Mouse (Mus musculus) liver, postnatal 0 days (tissue): ENCODE measurements at regions not wholly inside any gene's neighbourhood (a gene's known extent, or its start where the extent isn't known, plus 50 kb on each side); places are given as distances from the start of the nearest gene placed in this dataset.
"Not testable (repeated sequence)": the region's sequence is repeated elsewhere in the genome, so short reads cannot be mapped to it uniquely, and the experiment has no call there.

Source experiments
- ATAC-seq: fragments of 200-750 bp; cut with Nextera tagmentation; 2 replicates; pipeline ENCODE4 v1.8.0; 2017; ENCODE audit warnings: mild to moderate bottlenecking, moderate library complexity
- DNase-seq: peaks from one replicate; pipeline ENCODE4 v3.0.0-alpha.2; 2016
- H3K27ac ChIP-seq: fragments of 300-500 bp; sonication (generic); 2 replicates; pipeline ENCODE4 v1.5.1; 2014; ENCODE audit warnings: antibody characterized with exemption, moderate library complexity, mild to moderate bottlenecking, low read depth
- H3K27me3 ChIP-seq: fragments of 300-500 bp; sonication (generic); 2 replicates; pipeline ENCODE4 v1.6.1; 2014; ENCODE audit warnings: low read length, control low read depth, mixed read lengths; ENCODE audit not compliant: insufficient read depth
- H3K36me3 ChIP-seq: fragments of 300-500 bp; sonication (generic); replicated peaks from 2 replicates; pipeline ENCODE4 v1.6.1; 2014; ENCODE audit warnings: mild to moderate bottlenecking, control low read depth, low read length, moderate library complexity, mixed read lengths; ENCODE audit not compliant: insufficient read depth
- H3K4me1 ChIP-seq: fragments of 300-500 bp; sonication (generic); 2 replicates; pipeline ENCODE4 v1.6.1; 2014; ENCODE audit warnings: antibody characterized with exemption, mild to moderate bottlenecking, control low read depth; ENCODE audit not compliant: insufficient read depth
- H3K4me2 ChIP-seq: fragments of 300-500 bp; sonication (generic); 2 replicates; pipeline ENCODE4 v1.6.1; 2014; ENCODE audit warnings: low read depth, mild to moderate bottlenecking, low read length, moderate library complexity, mixed read lengths
- H3K4me3 ChIP-seq: fragments of 300-500 bp; sonication (generic); 2 replicates; pipeline ENCODE4 v1.5.1; 2014; ENCODE audit warnings: low read depth, low read length
- H3K9ac ChIP-seq: fragments of 300-500 bp; sonication (generic); replicated peaks from 2 replicates; pipeline ENCODE4 v1.6.1; 2014; ENCODE audit warnings: mild to moderate bottlenecking, moderate library complexity
- H3K9me3 ChIP-seq: fragments of 300-500 bp; sonication (generic); 2 replicates; pipeline ENCODE4 v1.6.1; 2016; ENCODE audit warnings: mild to moderate bottlenecking, control low read depth, low read length, mixed read lengths
- CTCF ChIP-seq: sonication (generic); IDR thresholded peaks from 2 replicates; pipeline ENCODE4 v1.5.1; 2016; ENCODE audit warnings: antibody characterized with exemption, low read depth
- EP300 ChIP-seq: IDR thresholded peaks from 2 replicates; pipeline ENCODE4 v1.6.1; 2016; ENCODE audit warnings: antibody characterized with exemption, low read depth, mild to moderate bottlenecking
- WGBS: fragments of 180-500 bp; shearing (Covaris S2); extraction: QIAGEN DNeasy Blood & Tissue Kit; methylation state at CpG from one replicate; pipeline ENCODE4 v1.1.7; 2014; ENCODE audit not compliant: insufficient replicate concordance; 5-methylcytosine and 5-hydroxymethylcytosine counted together

- WGBS, result 47% methylated on average over 6 of the region's 6 CpGs
- H3K4me1 ChIP-seq, result peaks cover 16% of the 10 kb centered on the region
Observed at GRCm38 (mm10) chr12:77089624-77090278, 127.8 kb upstream of the Max start.

GRCm38 (mm10) chr12:77088452-77088851, 126.5 kb upstream of the Max start:
- Histone ChIP-seq H3K9me3 (no peaks in the 10 kb centered on the region), H3K4me2 (no peak overlapping the region), H3K4me1 (peaks cover 16% of the 10 kb centered on the region), H3K4me3 (no peak overlapping the region), H3K36me3 (no peaks in the 10 kb centered on the region), H3K27me3 (no peaks in the 10 kb centered on the region), H3K27ac (no peak overlapping the region), H3K9ac (no peak overlapping the region)
- 58% methylated on average over 2 of the region's 2 CpGs for WGBS
- no peak for DNase-seq
- TF ChIP-seq CTCF (no peak), EP300 (no peak)
- no peak for ATAC-seq

More at GRCm38 (mm10) chr12:77089624-77090278, 127.8 kb upstream of the Max start:
- no peak overlapping the region for H3K4me3 ChIP-seq
- H3K9me3 ChIP-seq, result no peaks in the 10 kb centered on the region
- H3K27me3 ChIP-seq, result no peaks in the 10 kb centered on the region
- no peak overlapping the region for H3K27ac ChIP-seq
- no peak overlapping the region for H3K4me2 ChIP-seq
- TF ChIP-seq EP300 (peak; percentile 79), CTCF (no peak)
- DNase-seq (no peak), ATAC-seq (no peak)
- no peak overlapping the region for H3K9ac ChIP-seq
- no peaks in the 10 kb centered on the region for H3K36me3 ChIP-seq

- 89% methylated on average over 1 of the region's 1 CpGs for WGBS
- not testable (repeated sequence) for DNase-seq, H3K27ac ChIP-seq, H3K36me3 ChIP-seq, H3K27me3 ChIP-seq, ATAC-seq, H3K4me3 ChIP-seq, H3K9ac ChIP-seq, H3K9me3 ChIP-seq, H3K4me2 ChIP-seq, H3K4me1 ChIP-seq
Observed at GRCm38 (mm10) chr12:77086931-77087330, 124.9 kb upstream of the Max start.

- Histone ChIP-seq H3K4me3 (no peak overlapping the region), H3K27me3 (no peaks in the 10 kb centered on the region), H3K27ac (0 out of 2 replicates have a peak overlapping the region, but pooled peaks have one; percentile 16), H3K9ac (no peak overlapping the region), H3K4me2 (0 out of 2 replicates have a peak overlapping the region, but pooled peaks have one; percentile 14), H3K9me3 (no peaks in the 10 kb centered on the region), H3K36me3 (no peaks in the 10 kb centered on the region), H3K4me1 (peaks cover 9% of the 10 kb centered on the region)
- TF ChIP-seq EP300 (peak; percentile 55; the same call in 1 of the 2 replicates), CTCF (no peak)
- DNase-seq, result no peak
- ATAC-seq, result no peak
- 49% methylated on average over 5 of the region's 5 CpGs for WGBS
Observed at GRCm38 (mm10) chr12:77085894-77086293, 123.9 kb upstream of the Max start.

- no peak for ATAC-seq
- WGBS, result 43% methylated on average over 7 of the region's 7 CpGs
Observed at GRCm38 (mm10) chr12:77085244-77085643, 123.2 kb upstream of the Max start.

GRCm38 (mm10) chr12:77084744-77085143, 122.7 kb upstream of the Max start:
- Histone ChIP-seq H3K4me2 (0 out of 2 replicates have a peak overlapping the region, but pooled peaks have one; percentile 14), H3K27me3 (no peaks in the 10 kb centered on the region), H3K36me3 (no peaks in the 10 kb centered on the region), H3K4me1 (peaks cover 9% of the 10 kb centered on the region), H3K9me3 (no peaks in the 10 kb centered on the region), H3K27ac (no peak overlapping the region), H3K4me3 (no peak overlapping the region), H3K9ac (no peak overlapping the region)
- no peak for ATAC-seq
- no peak for TF ChIP-seq CTCF
- 81% methylated on average over 5 of the region's 5 CpGs for WGBS
- DNase-seq, result no peak

More at GRCm38 (mm10) chr12:77085244-77085643, 123.2 kb upstream of the Max start:
- 0 out of 2 replicates have a peak overlapping the region, but pooled peaks have one; percentile 14 for H3K4me2 ChIP-seq
- no peaks in the 10 kb centered on the region for H3K36me3 ChIP-seq
- H3K9me3 ChIP-seq, result no peaks in the 10 kb centered on the region
- H3K4me1 ChIP-seq, result peaks cover 9% of the 10 kb centered on the region
- no peak overlapping the region for H3K27ac ChIP-seq
- no peak for TF ChIP-seq EP300
- TF ChIP-seq CTCF, result no peak
- no peak overlapping the region for H3K9ac ChIP-seq
- DNase-seq, result no peak
- no peaks in the 10 kb centered on the region for H3K27me3 ChIP-seq
- no peak overlapping the region for H3K4me3 ChIP-seq
